Mouse (Mus musculus) kidney, embryonic 15.5 days (tissue): ENCODE data around the gene Zbtb1. TPM values are rescaled to one million over a fixed set of nuclear protein-coding genes. Genes with fewer than 3 reads are reported as not detected.
A peak's percentile ranks its signal among the peaks of the same experiment; 100 is the strongest.

Experiments
- ATAC-seq: fragments of 200-750 bp; cut with Nextera tagmentation; replicated peaks from 2 replicates; pipeline ENCODE4 v1.8.0; 2017; ENCODE audit warnings: moderate TSS enrichment; ENCODE audit not compliant: low FRiP score
- H3K27ac ChIP-seq: fragments of 300-500 bp; sonication (generic); 2 replicates; pipeline ENCODE4 v1.5.1; 2015; ENCODE audit warnings: mild to moderate bottlenecking, inconsistent platforms
- H3K27me3 ChIP-seq: fragments of 300-500 bp; sonication (generic); 2 replicates; pipeline ENCODE4 v1.6.1; 2015; ENCODE audit warnings: inconsistent platforms
- H3K36me3 ChIP-seq: fragments of 300-500 bp; sonication (generic); 2 replicates; pipeline ENCODE4 v1.6.1; 2015; ENCODE audit warnings: inconsistent platforms
- H3K4me1 ChIP-seq: fragments of 300-500 bp; sonication (generic); 2 replicates; pipeline ENCODE4 v1.6.1; 2015; ENCODE audit warnings: inconsistent platforms
- H3K4me2 ChIP-seq: fragments of 300-500 bp; sonication (generic); 2 replicates; pipeline ENCODE4 v1.6.1; 2015; ENCODE audit warnings: moderate library complexity, mild to moderate bottlenecking, inconsistent platforms
- H3K4me3 ChIP-seq: fragments of 300-500 bp; sonication (generic); replicated peaks from 2 replicates; pipeline ENCODE4 v1.5.1; 2015; ENCODE audit warnings: mild to moderate bottlenecking, inconsistent platforms
- H3K9ac ChIP-seq: fragments of 300-500 bp; sonication (generic); 2 replicates; pipeline ENCODE4 v1.6.1; 2015; ENCODE audit warnings: mild to moderate bottlenecking, inconsistent platforms
- H3K9me3 ChIP-seq: fragments of 300-500 bp; sonication (generic); replicated peaks from 2 replicates; pipeline ENCODE4 v1.6.1; 2016; ENCODE audit warnings: inconsistent platforms
- WGBS: fragments of 180-500 bp; shearing (Covaris S2); methylation state at CpG from one replicate; pipeline ENCODE4 v1.1.7; 2015; ENCODE audit warnings: mixed read lengths; 5-methylcytosine and 5-hydroxymethylcytosine counted together
- polyA plus RNA-seq: library from polyadenylated mRNA; unstranded; fragments of >200 nt; fragmentation: Nextera tagmentation; extraction: Ambion mirVana; gene quantifications from 2 replicates; pipeline ENCODE4 v1.2.1, GENCODE M21; 2015

Zbtb1 gene
- polyA plus RNA-seq, 1 experiment from 2014 or later: 10.3 TPM

GRCm38 (mm10) chr12:76446201-76446600, 76.1 kb downstream of the Zbtb1 start:
- H3K4me1 ChIP-seq: peaks cover 22% of the 10 kb centered on the region
- H3K36me3 ChIP-seq: no peaks in the 10 kb centered on the region
- no peak overlapping the region for H3K9ac ChIP-seq
- WGBS: 45% methylated on average over 11 of the region's 11 CpGs
- no peaks in the 10 kb centered on the region for H3K9me3 ChIP-seq
- no peak overlapping the region for H3K4me3 ChIP-seq
- H3K27me3 ChIP-seq: no peaks in the 10 kb centered on the region
- ATAC-seq: peak; percentile 73
- peak overlapping the region; percentile 22 for H3K4me2 ChIP-seq
- peak overlapping the region; percentile 87 for H3K27ac ChIP-seq

Other genes with a start within 250 kb of the Zbtb1 start
- 0.44 and 0.71 TPM in 2 replicates for gene Esr2, start 193.0 kb upstream of the Zbtb1 start, polyA plus RNA-seq
- gene Tex21, start 123.5 kb upstream of the Zbtb1 start, polyA plus RNA-seq: not detected in 2 replicates
- gene Mthfd1, start 115.0 kb upstream of the Zbtb1 start, polyA plus RNA-seq: 100 and 103 TPM in 2 replicates
- gene Akap5, start 45.4 kb upstream of the Zbtb1 start, polyA plus RNA-seq: 1.3 and 1.6 TPM in 2 replicates
- 14.9 and 16.3 TPM in 2 replicates for gene Zbtb25, start 664 bp upstream of the Zbtb1 start, polyA plus RNA-seq
- 9.3 and 10.3 TPM in 2 replicates for gene Hspa2, start 33.9 kb downstream of the Zbtb1 start, polyA plus RNA-seq
- 3.1 and 4.3 TPM in 2 replicates for gene Ppp1r36, start 47.3 kb downstream of the Zbtb1 start, polyA plus RNA-seq
- 18.2 and 18.8 TPM in 2 replicates for gene Plekhg3, start 160.6 kb downstream of the Zbtb1 start, polyA plus RNA-seq